Mouse (Mus musculus): ENCODE measurements around the gene Tent4a. TPM values are rescaled to one million over a fixed set of nuclear protein-coding genes. Genes with fewer than 3 reads are reported as not detected.

Gene Tent4a
- polyA plus RNA-seq, 1 experiment from 2014 or later, result 3.1 TPM

DNA sequence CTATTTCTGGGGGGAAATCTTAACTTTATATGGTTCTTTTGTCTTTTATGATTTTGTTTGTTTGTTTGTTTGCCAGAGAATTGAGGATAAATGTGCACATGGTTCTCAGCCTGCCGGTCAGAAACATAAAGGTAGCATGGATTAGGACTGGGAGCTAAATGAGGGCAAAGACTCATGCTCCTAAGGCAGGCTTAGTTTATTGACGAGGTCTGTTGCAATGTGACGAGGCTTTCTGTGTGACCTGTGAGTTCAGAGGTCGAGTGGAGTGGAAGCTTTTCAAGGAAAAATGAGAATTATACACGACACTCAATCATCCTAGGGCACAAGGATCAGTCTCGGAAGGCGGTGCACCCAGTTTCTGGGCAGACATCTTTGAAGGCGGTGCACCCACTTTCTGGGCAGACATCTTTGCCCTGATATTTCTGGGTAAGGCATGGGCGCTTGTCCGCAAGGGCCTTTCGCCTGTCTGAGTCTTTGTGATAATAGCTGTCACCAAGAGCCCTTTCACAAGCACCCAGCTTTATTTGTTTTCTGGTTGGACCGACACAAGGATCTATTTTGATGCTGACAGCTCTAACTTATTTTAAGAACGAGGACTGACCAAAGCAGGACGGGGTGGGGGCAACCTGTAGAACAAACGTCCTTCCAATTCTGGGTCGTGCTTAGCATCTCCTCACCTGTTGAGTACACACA, 13.2 kb upstream of the Tent4a start:
- TF ChIP-seq CTCF (IDR thresholded peaks at IDR 0.05), result no peak
- TF ChIP-seq EP300 (IDR thresholded peaks at IDR 0.05), result no peak
- WGBS, result 50% methylated on average over 16 of the region's 16 CpGs
- ATAC-seq, result no peak

DNA sequence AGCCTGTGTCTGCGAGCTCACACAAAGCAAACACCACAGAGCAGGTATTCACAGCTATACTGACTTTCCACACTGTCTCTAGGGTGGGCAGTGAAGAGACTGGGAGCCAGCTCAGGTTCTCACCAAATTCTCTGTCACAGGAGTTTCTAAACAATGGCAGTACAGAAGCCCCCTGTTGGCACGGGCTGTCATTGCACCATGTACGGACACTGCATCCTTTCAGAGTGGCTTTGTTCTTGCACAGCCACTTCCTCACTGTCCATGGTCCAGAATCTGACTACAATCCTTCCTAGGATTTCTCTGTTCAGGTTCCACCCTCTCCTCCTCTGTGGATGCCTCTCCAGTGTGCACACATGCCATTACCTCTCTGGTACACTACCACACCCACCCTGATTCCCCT, 10.6 kb upstream of the Tent4a start:
- WGBS, result 17% methylated on average over 3 of the region's 3 CpGs
- Histone ChIP-seq H3K4me3 (ENCODE audit: low read depth, low read length) (no peak overlapping the region), H3K36me3 (ENCODE audit: insufficient read depth, low read length) (no peaks in the 10 kb centered on the region), H3K4me2 (replicated peaks; ENCODE audit: low read depth, low read length) (no peak overlapping the region), H3K9me3 (ENCODE audit: low read length) (no peaks in the 10 kb centered on the region), H3K27ac (ENCODE audit: low read length) (no peak overlapping the region), H3K27me3 (replicated peaks; ENCODE audit: insufficient read depth, low read length) (no peaks in the 10 kb centered on the region), H3K4me1 (ENCODE audit: insufficient read depth, low read depth, low read length) (no peaks in the 10 kb centered on the region), H3K9ac (replicated peaks; ENCODE audit: low read depth) (no peak overlapping the region)
- peak; percentile 52 for DNase-seq (ENCODE audit: low spot score)
- no peak; the same call in 1 of the 2 replicates for ATAC-seq
- no peak for TF ChIP-seq EP300 (IDR thresholded peaks at IDR 0.05)
- peak; percentile 79 for TF ChIP-seq CTCF (IDR thresholded peaks at IDR 0.05)

More for the DNA sequence above, 13.2 kb upstream of the Tent4a start:
- Histone ChIP-seq H3K27me3 (replicated peaks; ENCODE audit: insufficient read depth, low read length) (no peaks in the 10 kb centered on the region), H3K27ac (ENCODE audit: low read length) (no peak overlapping the region), H3K9me3 (ENCODE audit: low read length) (no peaks in the 10 kb centered on the region), H3K4me2 (replicated peaks; ENCODE audit: low read depth, low read length) (no peak overlapping the region), H3K9ac (replicated peaks; ENCODE audit: low read depth) (no peak overlapping the region), H3K4me1 (ENCODE audit: insufficient read depth, low read depth, low read length) (no peaks in the 10 kb centered on the region), H3K4me3 (ENCODE audit: low read depth, low read length) (no peak overlapping the region), H3K36me3 (ENCODE audit: insufficient read depth, low read length) (no peaks in the 10 kb centered on the region)
- DNase-seq (ENCODE audit: low spot score), result no peak

DNA sequence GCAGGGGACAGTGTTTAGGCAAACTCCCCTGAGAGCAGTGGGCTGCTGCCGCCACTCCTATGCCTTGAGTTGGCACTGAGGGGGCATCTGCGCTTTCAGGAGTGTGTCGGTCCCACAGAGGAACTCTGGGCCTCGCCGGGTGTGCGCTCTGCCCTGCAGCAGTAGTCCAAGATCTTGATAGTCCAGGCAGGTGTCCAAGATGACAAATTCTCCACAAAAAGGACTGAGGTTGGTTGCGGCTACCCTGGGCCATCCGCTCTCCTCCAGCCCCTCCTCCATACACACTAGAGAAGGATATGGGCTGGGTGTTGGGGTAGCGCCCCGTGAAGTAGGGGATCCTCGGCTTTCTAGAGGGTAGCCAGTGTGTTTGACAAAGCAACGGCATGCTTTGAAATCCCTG, 9.2 kb upstream of the Tent4a start:
- no peak for DNase-seq (ENCODE audit: low spot score)
- no peak for ATAC-seq
- H3K4me2 ChIP-seq (replicated peaks; ENCODE audit: low read depth, low read length), result peak overlapping the region; percentile 22; the same call in 1 of the 2 replicates
- no peak overlapping the region for H3K9ac ChIP-seq (replicated peaks; ENCODE audit: low read depth)
- no peaks in the 10 kb centered on the region for H3K4me1 ChIP-seq (ENCODE audit: insufficient read depth, low read depth, low read length)
- WGBS, result 36% methylated on average over 12 of the region's 12 CpGs
- TF ChIP-seq EP300 (IDR thresholded peaks at IDR 0.05), result no peak
- TF ChIP-seq CTCF (IDR thresholded peaks at IDR 0.05), result no peak
- no peak overlapping the region for H3K4me3 ChIP-seq (ENCODE audit: low read depth, low read length)
- no peaks in the 10 kb centered on the region for H3K36me3 ChIP-seq (ENCODE audit: insufficient read depth, low read length)
- H3K27me3 ChIP-seq (replicated peaks; ENCODE audit: insufficient read depth, low read length), result no peaks in the 10 kb centered on the region
- H3K27ac ChIP-seq (ENCODE audit: low read length), result no peak overlapping the region
- H3K9me3 ChIP-seq (ENCODE audit: low read length), result no peaks in the 10 kb centered on the region

DNA sequence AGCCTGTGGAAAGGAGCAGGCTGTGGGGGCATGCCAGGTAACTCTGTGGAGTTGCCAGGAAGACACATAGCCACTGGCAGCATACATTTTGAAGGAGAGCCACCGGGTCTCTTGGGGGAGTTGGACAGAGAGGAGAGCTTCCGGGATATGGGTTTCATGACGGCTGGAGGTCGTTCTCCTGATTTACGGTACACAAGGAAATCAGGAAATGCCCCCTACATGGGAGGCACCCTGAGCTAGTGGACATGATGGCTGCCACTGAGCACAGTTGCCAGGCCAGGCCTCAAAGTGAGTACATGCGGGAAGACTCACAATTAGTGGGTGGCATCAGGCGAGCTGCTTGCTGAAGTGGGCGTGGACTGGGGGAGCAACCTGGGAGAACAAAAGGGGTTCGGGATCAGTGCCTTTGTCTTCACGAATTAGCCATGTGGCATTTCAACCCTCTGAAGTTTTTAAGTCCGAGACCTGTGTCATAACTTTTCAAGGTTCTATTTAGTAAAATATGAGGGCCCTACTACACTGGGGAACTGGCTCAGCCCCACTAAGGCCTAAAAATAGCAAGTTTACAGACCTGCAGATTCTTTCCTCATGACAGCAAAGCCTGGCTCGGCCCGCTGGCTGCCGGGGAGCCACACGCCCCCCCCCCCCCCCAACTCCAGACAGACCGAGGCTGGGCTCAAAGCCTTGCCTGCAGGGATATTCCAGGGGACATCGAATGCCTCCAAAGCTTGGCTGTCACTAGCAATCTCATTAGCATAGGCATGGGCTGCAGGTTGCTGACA, 8.3 kb upstream of the Tent4a start:
- Histone ChIP-seq H3K9ac (replicated peaks; ENCODE audit: low read depth) (no peak overlapping the region), H3K9me3 (ENCODE audit: low read length) (no peaks in the 10 kb centered on the region), H3K4me2 (replicated peaks; ENCODE audit: low read depth, low read length) (no peak overlapping the region), H3K4me1 (ENCODE audit: insufficient read depth, low read depth, low read length) (no peaks in the 10 kb centered on the region), H3K27ac (ENCODE audit: low read length) (no peak overlapping the region), H3K36me3 (ENCODE audit: insufficient read depth, low read length) (no peaks in the 10 kb centered on the region), H3K4me3 (ENCODE audit: low read depth, low read length) (no peak overlapping the region), H3K27me3 (replicated peaks; ENCODE audit: insufficient read depth, low read length) (no peaks in the 10 kb centered on the region)
- DNase-seq (ENCODE audit: low spot score), result no peak
- no peak for ATAC-seq
- WGBS, result 50% methylated on average over 17 of the region's 17 CpGs
- TF ChIP-seq CTCF (IDR thresholded peaks at IDR 0.05) (no peak), EP300 (IDR thresholded peaks at IDR 0.05) (no peak)

DNA sequence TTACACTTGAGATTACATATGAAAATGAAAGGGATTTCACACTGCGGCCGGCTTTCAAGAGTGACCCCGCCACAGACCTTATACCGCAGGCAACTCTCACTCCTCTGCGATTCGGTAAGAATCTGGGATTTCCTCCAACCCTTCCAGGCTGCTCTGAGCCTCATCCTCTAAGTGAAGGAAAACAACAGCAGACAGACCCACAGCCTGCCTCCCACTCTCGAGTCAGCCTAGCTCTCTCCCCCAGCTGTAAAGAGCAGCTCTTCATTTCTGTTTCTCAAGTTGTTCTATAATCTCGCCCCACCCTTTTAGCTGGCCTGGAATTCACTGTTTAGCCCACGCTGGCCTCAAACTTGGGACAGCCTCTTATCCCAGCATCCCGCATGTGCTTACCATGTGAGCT, 7.4 kb upstream of the Tent4a start:
- TF ChIP-seq EP300 (IDR thresholded peaks at IDR 0.05) (no peak), CTCF (IDR thresholded peaks at IDR 0.05) (no peak)
- Histone ChIP-seq H3K4me2 (replicated peaks; ENCODE audit: low read depth, low read length) (no peak overlapping the region), H3K36me3 (ENCODE audit: insufficient read depth, low read length) (no peaks in the 10 kb centered on the region), H3K4me3 (ENCODE audit: low read depth, low read length) (no peak overlapping the region), H3K27ac (ENCODE audit: low read length) (no peak overlapping the region), H3K9me3 (ENCODE audit: low read length) (no peaks in the 10 kb centered on the region), H3K9ac (replicated peaks; ENCODE audit: low read depth) (no peak overlapping the region), H3K27me3 (replicated peaks; ENCODE audit: insufficient read depth, low read length) (no peaks in the 10 kb centered on the region), H3K4me1 (ENCODE audit: insufficient read depth, low read depth, low read length) (no peaks in the 10 kb centered on the region)
- 26% methylated on average over 10 of the region's 10 CpGs for WGBS
- DNase-seq (ENCODE audit: low spot score) (peak; percentile 54), ATAC-seq (peak; percentile 11; the same call in 1 of the 2 replicates)

DNA sequence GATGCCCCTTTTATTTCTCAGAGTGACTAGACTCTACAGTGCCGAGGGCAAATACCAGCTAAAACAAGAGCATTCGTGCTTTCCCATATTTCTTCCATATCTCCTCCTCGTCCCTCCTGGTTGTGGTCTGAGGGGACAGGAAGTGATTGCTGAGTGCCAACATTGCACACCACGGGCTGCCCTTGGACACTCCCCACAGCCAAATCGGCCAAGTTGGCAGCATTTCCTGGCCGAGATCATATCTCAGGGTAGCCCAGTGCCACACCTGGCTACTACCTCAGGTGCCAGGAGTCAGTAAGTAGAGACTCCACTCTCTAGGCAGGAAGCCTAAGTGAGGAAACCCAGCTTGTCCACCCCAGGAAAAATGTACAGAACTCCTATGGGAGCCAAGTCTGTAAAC, 6.8 kb upstream of the Tent4a start:
- Histone ChIP-seq H3K4me2 (replicated peaks; ENCODE audit: low read depth, low read length) (no peak overlapping the region), H3K27ac (ENCODE audit: low read length) (no peak overlapping the region)

More for the DNA sequence above, 6.8 kb upstream of the Tent4a start:
- Histone ChIP-seq H3K27me3 (replicated peaks; ENCODE audit: insufficient read depth, low read length) (no peaks in the 10 kb centered on the region), H3K4me1 (ENCODE audit: insufficient read depth, low read depth, low read length) (no peaks in the 10 kb centered on the region), H3K9ac (replicated peaks; ENCODE audit: low read depth) (no peak overlapping the region), H3K4me3 (ENCODE audit: low read depth, low read length) (no peak overlapping the region), H3K9me3 (ENCODE audit: low read length) (no peaks in the 10 kb centered on the region), H3K36me3 (ENCODE audit: insufficient read depth, low read length) (no peaks in the 10 kb centered on the region)
- DNase-seq (ENCODE audit: low spot score) (no peak), ATAC-seq (0 out of 2 replicates have a peak, but pooled peaks have one; percentile 9)
- WGBS, result 35% methylated on average over 6 of the region's 6 CpGs
- TF ChIP-seq CTCF (IDR thresholded peaks at IDR 0.05) (no peak), EP300 (IDR thresholded peaks at IDR 0.05) (no peak)
